Mouse (Mus musculus) embryo, embryonic 10 days (tissue): ENCODE results near the gene Slc25a13.
"Not testable (repeated sequence)": the region's sequence is repeated elsewhere in the genome, so short reads cannot be mapped to it uniquely, and the experiment has no call there.

Experiments
- DNase-seq: peaks from one replicate; pipeline ENCODE4 v3.0.0-alpha.2; 2015; ENCODE audit warnings: low spot score

Gene Slc25a13

DNA sequence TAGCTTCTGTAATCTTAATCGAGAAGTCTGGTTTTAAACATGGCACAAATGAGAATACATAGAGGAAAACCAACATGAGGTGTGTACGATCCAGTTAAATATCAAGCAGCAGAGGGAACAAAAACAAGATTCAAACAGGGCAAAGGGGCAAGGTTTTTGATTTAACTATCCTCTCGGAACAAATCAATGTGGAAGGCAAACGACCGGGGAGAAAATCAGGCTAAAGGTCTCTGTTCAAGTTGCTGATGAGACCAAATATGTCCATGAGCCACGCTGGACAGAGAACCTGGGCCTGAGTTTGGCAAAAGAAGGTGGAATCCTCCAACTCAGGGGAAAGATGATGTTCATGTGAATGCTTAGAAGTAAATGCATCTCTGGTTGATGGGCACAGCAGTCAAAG lies 14.5 kb downstream of the Slc25a13 start:
- DNase-seq = no peak

DNA sequence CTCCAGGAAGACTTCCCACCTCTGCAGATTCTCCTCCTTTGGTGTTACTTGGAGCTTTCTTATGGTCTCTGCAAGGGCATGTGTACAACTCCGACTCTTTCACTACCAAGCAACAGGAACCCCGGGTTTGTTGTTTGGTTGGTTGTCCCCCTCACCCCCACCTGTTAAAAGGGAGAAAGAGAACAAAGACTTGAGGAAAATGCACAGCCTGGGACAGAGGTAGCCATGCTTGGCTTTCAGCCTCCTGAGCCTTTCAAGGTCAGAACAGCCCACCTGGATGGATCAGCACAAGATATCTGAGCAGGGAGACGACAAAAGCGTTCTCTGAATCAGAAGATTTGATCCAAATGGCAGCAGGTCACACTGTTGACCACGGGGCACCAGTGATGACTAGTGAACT lies 15.0 kb downstream of the Slc25a13 start:
- DNase-seq = no peak

DNA sequence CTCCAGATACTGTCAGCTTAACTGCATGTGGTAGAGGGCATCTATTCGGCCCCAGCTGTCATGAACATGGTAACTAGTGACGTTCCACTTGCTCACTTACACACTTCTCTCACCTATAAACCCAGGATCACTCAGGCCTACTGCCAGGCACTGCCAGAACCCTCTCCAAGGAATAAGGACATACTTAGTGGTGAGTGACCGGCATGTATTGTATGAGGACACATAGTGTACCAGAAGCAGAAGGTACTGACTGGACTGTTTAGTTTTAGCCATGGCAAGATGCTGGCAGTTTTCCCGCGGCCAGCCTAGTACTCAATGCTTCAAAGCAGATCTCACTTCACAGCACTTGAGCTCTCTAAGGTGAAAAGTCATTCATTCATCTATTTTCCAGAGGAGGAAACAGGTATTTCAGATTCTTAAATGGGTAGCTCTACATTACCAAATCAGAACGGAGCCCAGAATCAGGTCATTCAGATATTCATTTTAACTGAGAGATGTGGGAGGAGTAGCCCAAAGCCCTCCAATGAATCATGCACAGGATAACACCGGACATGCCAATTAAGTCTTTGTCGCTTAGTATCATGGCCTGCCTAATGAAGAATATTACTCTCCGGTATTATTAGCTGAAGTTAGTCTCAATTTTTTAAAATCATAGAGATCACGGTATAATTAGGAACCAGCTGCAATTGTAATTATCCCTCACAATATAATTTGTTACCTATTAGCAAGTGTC lies 17.7 kb downstream of the Slc25a13 start:
- DNase-seq = no peak

DNA sequence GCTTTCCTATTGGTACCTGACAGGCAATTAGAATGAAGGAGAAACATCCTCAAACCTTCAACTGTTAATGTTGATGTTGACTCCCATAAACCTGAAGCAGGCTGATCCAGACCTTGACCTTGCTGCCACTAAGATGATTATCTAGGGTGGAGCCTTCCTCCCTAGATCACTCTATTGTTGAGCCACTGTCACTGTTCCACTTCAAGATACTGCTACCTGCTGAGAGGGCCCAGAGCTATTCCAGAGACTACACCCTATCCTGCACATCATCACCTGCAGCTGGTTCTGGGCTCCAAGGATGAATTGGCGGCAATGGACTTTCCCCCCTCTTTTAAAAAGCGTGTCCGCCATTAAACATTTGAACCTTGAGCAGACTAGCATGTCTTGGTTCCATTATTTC lies 18.9 kb downstream of the Slc25a13 start:
- DNase-seq = not testable (repeated sequence)

DNA sequence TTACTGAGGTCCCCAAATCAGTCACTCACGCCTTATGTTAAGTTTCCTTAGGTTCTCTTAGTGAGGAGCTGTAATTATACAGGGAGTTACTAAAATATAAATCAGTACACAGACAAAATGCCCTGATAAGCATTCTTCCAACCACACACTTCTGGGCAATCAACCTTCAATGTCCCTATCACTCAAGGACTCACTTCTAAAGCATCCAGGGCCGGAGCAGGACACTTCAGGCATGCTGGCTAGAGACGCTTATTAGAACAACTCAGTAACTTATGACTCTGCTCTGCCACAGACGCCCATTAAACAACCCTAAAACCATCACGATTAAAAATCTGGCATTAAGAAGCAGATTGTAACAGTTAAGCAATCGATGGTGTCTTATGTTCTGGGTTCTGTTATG lies 19.6 kb downstream of the Slc25a13 start:
- DNase-seq = no peak

DNA sequence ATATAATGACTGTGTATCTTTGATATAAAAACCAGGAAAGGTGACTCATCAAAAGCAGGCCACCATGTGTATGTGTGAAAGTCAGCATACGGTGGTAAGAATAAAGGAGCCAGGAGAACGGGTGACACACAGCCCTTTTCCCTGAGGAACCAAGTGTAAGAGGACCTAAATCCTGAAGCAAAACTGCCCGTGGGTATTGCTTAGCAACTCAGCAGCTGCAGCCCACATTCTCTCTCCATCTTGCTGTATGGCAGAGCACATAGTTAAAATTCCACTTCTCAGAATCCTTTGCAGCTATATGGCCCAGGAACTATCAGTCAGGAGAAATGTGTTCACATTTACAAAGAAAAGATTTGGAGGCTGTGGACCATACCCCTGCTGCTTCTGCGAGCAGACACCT lies 20.4 kb downstream of the Slc25a13 start:
- no peak for DNase-seq

DNA sequence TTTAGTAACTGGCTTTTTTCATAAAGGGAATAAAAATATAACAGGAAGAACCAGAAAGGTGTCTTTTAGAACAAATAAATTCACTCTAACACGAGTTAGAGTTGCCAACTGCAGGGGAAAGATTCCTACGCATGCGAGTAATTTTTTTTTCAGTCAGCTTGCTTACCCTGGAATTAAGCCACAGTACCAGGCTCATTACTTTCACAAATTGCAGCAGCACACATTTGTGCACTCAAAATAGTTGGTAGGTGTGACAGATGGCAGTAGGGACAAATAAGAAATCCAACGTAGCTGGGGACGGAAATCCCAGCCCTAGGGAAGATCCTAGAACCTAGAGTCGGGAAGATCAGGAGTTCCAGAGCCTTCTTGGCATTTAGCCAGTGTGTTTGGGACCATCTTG lies 22.1 kb downstream of the Slc25a13 start:
- no peak for DNase-seq

DNA sequence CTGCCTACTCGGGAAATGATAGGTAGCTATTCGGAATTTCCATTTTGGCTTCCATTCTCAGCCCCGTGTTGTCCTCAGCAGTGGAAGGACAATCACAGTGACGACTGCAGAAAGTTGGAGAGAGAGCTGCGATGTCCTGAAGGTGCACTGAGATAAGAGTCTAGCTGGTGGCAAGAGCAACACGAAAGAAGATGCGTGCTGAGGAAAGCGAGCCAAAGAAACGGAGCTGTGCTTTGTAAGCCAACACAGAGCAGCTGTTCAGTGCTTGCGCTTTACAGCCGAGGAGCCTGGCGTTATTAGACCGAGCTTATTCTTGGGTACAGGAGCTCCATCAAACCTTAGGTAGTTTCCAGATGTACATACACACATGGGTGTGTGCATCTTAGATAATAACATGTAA lies 23.1 kb downstream of the Slc25a13 start:
- no peak for DNase-seq

DNA sequence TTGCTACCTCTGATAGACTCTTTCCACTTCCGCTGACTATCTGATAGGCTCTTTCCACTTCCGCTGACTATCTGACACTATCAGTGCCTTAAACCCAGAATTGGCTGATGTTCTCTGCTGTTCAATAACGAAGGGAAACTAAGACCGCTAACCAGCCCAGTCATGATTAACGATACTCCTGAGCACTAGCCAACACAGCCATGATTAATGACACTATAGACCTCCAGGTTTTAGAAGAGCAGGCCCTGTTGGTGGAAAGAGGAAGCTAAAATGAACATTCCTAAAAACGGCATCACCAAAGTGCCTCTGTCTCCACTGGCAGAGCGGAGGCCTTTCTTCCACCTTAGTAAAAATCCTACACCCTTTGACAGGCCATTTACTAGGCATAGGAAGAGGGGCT lies 24.6 kb downstream of the Slc25a13 start:
- no peak for DNase-seq

DNA sequence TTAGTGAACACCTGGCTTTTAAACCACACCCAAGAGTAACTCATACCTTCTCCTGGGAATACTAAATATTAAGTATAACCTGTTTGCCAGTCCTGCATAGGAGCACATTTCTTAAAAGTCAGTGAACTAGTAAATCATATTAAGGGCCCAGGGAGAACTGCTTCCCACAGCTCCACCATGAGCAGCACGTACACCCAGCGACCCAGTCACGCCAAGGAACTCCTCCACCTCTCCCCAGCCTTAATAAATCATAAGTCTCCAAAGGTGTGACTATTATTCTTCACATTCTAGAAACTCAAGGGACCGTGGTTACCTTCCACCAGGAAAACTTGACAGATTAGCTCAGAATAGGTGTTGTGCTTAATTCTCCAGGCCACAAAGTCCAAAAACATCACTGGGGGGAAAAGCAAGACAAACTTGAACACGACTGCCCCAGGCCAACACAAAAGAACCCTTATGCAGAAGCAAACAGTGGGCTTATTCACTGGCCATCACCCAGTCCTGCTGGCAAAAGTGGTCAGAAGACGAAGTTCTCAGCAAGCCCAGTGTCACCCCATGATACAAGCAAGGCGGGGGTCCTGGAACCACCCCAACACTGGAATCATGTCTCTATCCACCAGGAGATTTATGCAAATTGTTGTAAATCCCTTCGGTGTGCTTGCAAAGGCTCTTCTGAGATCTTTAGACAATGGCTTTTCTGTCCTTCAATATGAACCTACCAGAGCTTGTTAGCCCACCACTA lies 25.2 kb downstream of the Slc25a13 start:
- no peak for DNase-seq

DNA sequence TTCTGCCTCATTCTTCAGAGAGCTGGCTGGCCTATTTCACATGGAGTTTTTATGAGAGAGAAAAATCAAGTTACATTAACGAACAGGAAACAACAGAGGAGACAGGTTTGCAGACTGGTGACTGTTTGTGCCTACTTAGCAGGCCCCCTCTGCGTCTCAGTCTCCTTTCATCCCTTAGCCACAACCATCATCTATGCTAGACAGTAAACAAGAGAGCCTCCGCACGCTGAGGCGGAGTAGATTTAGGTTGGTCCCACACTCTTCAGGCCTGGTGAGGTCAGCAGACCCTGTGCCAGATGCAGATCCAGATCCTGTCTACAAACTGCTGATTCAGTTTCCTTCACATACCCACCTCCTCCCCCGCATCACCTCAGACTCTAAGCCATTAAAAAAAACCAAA lies 28.0 kb downstream of the Slc25a13 start:
- DNase-seq = no peak

DNA sequence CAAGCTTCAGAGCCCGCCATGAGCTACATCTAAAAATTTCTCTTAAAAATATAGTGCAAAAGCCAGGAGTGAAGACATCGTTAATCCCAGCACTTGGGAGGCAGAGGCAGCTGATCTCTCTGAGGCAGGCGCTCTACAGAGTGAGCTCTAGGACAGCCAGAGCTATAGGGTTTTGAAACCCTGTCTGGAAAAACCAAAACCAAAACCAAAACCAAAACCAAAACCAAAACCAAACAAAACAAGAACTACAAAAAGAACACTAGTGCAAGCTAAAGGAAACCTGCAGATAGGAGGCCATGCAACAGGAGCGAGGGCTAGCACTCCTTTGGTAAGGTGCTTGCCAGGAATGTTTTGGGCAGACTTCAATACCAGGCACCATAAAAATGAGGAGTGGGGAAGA lies 30.5 kb downstream of the Slc25a13 start:
- DNase-seq = no peak

DNA sequence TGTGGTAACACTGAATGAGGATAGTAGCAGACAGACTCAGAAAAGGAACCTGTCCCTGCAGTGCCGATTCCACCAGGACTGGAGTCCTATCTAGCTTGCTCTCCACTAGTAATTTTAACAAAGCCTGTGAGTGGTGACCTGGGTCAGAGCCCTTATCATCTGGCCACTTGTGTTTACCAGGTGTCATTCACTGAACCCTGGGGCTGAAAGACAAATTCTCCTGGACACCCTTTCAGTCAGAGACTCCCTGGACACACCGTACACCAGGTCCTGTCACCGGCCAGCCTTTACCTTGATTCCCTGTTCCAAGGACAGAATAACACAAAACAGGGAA lies 31.3 kb downstream of the Slc25a13 start:
- DNase-seq = no peak

DNA sequence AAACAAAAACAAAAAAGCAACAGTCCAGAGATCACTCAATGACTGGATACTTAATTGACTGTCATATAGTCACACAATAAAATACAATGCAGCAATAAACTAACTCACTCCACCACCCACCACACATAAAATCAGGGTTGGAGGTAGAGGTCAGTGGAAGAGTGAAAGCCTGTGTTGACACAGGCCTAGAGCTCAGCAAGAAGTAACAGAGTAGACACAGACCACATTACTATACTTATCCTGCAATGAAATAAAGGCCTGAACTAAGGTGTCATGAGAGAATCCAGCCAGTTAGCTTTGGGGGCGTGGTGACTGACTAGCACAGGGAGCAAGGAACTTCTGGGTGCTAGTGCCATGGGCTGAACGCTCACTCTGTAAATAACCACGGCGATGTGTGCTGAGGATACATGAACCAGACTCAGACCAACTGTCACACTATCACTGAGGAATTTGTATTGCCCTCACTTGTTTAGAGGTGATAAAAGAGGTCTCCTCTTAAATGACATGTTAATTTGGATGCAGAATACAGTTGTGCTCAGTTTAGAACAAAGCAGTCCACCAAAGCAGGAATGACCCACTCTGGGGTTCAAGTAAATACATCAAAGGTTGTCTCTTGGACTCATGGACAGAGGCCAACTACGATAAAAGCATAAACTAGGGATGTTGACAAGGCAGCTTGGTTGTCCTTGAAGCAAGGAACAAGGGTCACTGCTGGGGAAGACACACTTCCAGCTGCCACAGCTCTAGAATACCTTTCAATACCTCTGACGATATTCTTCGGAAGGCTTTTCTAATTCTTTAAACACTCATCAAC lies 31.8 kb downstream of the Slc25a13 start:
- no peak for DNase-seq

DNA sequence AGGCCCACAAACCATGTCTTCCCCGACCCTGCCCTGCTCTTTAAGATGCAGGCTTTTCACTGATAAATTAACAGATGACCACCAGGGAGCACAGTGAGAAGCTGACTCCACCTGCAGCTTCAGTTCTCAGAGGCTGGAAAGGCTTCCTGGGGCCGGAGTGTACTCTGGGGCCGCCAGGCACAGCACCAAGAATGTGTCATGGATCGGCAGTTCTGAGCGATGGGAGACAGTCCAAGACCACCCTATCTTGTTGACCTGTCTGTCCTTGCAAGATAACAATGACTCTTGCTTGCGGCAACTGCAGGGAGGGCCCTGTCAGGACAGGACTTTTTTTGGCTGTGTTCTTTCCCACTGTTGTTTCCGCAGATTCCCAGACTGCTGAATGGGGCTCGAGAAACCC lies 33.4 kb downstream of the Slc25a13 start:
- DNase-seq = no peak

DNA sequence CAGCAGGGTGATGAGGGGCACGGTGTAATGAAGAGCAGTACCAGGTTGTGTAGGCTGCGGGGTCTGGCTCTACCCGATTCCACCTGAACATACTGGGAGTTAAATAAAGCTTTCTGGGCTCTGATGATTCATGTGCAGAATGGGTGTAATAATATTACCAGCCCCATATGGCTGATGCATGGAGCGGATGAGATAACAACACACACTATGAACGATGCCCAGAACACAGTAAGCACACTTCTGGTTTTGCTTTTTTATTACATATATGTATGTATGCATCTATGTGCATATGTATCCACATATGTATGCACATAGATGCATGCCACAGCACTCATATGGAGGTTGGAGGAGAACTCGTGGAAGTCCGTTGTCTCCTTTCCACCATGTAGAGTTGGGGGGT lies 34.8 kb downstream of the Slc25a13 start:
- DNase-seq = no peak

DNA sequence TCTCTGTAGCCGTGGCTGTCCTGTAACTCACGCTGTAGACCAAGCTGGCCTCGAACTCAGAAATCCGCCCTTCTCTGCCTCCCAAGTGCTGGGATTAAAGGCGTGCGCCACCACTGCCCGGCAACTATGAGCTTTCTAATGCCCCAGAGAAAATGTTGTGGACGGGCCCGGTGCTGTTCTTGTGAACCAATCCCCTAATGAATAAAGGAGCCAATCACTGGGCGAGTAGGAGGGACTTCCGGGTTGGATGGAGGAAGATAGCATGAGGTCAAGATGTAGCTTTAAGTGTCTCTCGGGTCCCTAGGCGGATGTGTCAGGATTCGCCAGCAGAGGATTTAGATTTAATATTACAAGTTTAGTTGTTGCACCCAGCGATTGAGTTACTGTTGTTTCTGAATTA lies 38.6 kb downstream of the Slc25a13 start:
- DNase-seq = not testable (repeated sequence)

DNA sequence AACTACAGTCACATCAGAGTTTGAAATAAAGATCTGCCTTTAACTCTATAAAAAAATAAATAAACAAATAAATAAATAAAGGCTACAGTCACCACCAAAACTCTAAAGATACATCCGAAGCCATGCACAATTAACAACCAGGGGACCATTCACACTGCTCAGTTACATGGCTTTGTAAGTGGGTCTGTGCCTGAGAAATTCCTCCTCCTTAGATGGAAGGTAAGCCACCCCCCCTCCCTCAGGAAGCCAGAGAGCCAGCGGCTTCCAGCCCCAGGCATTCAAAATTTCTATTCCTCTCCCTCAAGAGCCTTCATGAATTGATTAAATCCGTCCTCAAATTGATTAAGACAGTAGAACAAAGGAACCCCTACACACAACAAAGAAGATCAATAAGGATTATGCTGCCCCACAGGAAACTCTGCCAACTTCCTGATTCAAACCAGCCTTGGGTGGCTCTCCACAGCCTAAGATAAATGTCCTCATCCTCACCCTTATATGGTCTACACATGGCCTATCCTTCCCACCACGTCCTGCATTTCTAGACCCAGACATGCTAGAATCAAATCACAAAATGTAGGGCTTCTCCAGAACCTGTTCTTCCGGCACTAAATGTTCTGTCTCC lies 41.5 kb downstream of the Slc25a13 start:
- DNase-seq = no peak

DNA sequence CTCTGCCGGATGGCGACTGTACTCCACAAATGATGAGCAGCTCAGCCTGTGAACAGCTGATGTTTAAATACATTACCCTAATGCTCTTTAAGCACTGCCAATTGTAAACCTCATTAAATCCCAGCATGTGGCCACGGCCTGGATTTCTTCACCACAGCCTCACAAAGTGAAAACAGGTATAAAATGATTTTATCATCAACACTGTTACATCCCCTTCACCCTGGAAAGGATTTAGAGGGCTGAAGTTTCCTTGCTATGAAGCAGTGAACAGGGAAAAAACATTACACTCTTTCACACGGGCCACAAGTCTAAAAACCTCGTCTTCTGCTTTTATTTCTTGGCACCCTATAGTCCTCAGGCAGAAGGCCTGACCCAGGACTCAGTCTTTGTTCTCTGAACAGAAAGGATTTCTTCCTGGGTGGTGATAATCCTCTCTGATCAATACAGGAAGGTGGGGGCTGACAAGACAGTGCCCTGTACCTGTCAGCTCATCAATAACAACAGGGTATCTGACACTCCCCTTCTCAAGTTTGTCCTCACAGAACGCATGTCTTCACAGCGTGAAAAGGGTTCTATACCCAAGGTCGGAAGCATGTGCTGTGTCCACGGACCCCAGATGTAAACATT lies 42.9 kb downstream of the Slc25a13 start:
- DNase-seq = no peak

DNA sequence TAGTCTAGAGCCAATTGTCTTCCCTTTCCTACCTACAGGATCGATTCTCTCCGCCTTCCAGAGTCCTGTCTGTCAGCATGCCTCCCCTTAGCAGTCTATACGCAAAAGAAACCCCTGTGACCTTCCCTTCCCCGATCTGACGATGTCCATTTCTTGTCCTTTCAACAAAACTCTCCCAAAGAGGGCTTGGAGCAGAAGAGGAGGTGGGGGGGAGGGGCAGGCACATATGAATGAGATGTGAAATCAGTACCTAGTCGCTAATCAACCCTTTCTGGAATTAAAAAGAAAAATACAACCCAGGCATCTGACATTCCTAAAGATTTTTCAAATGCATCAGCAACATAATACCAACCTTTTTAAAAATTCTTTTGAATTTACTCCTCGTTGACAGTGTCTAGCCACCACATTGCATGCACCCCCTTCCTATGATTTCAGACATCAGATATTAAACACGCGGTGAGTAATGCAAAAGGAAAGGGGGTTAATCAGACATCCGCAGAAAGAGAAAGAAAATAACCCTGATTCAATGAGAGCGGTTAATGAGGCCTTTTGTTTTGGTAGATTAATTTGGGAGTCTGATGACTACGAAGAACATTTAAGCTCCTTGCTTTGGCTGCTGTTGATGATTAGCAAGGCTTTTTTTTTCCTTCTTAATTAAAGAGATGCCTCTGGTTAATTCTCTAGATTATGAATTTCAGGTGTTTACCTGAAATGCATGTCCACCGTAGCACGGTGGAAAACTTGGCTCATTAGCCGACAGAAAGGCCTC lies 43.6 kb downstream of the Slc25a13 start:
- DNase-seq = no peak

DNA sequence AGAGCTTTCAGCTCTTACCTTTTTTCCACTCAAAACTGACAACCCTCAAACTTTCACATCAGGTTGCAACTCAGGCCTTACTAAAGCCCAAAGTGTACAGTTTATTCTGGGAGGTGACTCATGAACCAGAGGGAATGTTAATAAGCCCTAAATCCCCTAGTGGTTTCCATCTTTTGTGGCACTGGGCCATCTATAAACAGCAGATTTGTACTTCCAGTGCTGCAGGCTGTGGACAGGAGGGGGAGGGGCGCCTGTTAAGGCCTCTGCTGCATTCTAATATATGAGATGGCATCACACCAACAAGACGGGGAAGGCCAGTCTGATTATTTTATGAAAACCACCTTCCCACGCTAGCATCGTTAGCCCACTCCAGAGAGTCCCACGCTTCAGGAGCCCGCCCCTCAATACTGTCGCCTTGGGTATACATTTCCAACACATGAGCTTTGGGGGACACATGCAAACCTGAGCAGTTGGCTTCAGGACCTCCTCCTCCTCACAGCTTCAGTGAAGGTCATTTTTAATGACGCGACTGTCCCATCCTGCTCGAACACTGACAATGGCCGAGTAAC lies 48.3 kb downstream of the Slc25a13 start:
- DNase-seq = no peak
